Mouse (Mus musculus): Measurements from ENCODE around the gene Utp3.

The Utp3 gene

GRCm38 (mm10) chr5:88569541-88569940 lies 15.3 kb downstream of the Utp3 start:
- DNase-seq (ENCODE audit: low read depth, low spot score) = no peak

- DNase-seq (ENCODE audit: low read depth, low spot score) = no peak
Measured at GRCm38 (mm10) chr5:88574829-88575228, 20.6 kb downstream of the Utp3 start.

GRCm38 (mm10) chr5:88575506-88576338 lies 21.5 kb downstream of the Utp3 start:
- peak; percentile 41 for DNase-seq (ENCODE audit: low read depth, low spot score)

GRCm38 (mm10) chr5:88580681-88581080 lies 26.4 kb downstream of the Utp3 start:
- no peak for DNase-seq (ENCODE audit: low read depth, low spot score)

GRCm38 (mm10) chr5:88581343-88581742 lies 27.1 kb downstream of the Utp3 start:
- DNase-seq (ENCODE audit: low read depth, low spot score) = no peak

- DNase-seq (ENCODE audit: low read depth, low spot score) = peak; percentile 88
Measured at GRCm38 (mm10) chr5:88583271-88584031, 29.2 kb downstream of the Utp3 start.

- no peak for DNase-seq (ENCODE audit: low read depth, low spot score)
Measured at GRCm38 (mm10) chr5:88584061-88584460, 29.8 kb downstream of the Utp3 start.

GRCm38 (mm10) chr5:88586407-88587174 lies 32.3 kb downstream of the Utp3 start:
- no peak for DNase-seq (ENCODE audit: low read depth, low spot score)

GRCm38 (mm10) chr5:88587211-88587934 lies 33.1 kb downstream of the Utp3 start:
- peak; percentile 50 for DNase-seq (ENCODE audit: low read depth, low spot score)

GRCm38 (mm10) chr5:88588481-88588880 lies 34.2 kb downstream of the Utp3 start:
- DNase-seq (ENCODE audit: low read depth, low spot score) = no peak

GRCm38 (mm10) chr5:88593421-88594172 lies 39.3 kb downstream of the Utp3 start:
- DNase-seq (ENCODE audit: low read depth, low spot score) = no peak

- DNase-seq (ENCODE audit: low read depth, low spot score) = no peak
Measured at GRCm38 (mm10) chr5:88594173-88594569, 39.9 kb downstream of the Utp3 start.

GRCm38 (mm10) chr5:88595537-88596455 lies 41.5 kb downstream of the Utp3 start:
- DNase-seq (ENCODE audit: low read depth, low spot score) = no peak

GRCm38 (mm10) chr5:88598961-88599360 lies 44.7 kb downstream of the Utp3 start:
- DNase-seq (ENCODE audit: low read depth, low spot score) = no peak

GRCm38 (mm10) chr5:88602030-88602429 lies 47.8 kb downstream of the Utp3 start:
- no peak for DNase-seq (ENCODE audit: low read depth, low spot score)

GRCm38 (mm10) chr5:88602713-88603112 lies 48.5 kb downstream of the Utp3 start:
- no peak for DNase-seq (ENCODE audit: low read depth, low spot score)

- DNase-seq (ENCODE audit: low read depth, low spot score) = no peak
Measured at GRCm38 (mm10) chr5:88604046-88604445, 49.8 kb downstream of the Utp3 start.

GRCm38 (mm10) chr5:88604641-88605358 lies 50.5 kb downstream of the Utp3 start:
- DNase-seq (ENCODE audit: low read depth, low spot score) = peak; percentile 35
